Mouse (Mus musculus): ENCODE measurements around the gene Ncam1.

The Ncam1 gene

GRCm38 (mm10) chr9:49746176-49746575, 52.5 kb downstream of the Ncam1 start:
- no peak for DNase-seq

- no peak for DNase-seq
Measured at GRCm38 (mm10) chr9:49745696-49746095, 53.0 kb downstream of the Ncam1 start.

GRCm38 (mm10) chr9:49744286-49744685, 54.4 kb downstream of the Ncam1 start:
- DNase-seq, result no peak

DNA sequence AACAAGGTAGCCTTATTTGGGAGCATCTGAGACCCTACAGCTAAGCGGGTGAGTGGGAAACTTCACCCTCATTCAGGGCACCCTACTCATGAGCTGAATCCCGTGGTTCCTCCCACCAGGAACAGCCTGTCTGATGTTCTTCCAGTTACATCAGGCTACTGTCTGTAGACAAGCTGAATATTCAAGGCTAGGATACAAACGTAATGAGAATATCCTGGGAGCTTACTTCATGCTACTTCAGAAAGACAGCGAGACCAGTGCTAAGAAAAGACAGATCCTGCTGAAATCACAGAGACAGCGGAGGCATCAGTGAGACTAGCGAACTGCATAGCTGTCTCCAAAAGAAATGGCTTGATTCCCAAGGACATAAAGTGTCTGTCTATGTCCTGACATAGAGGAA, 58.8 kb downstream of the Ncam1 start:
- no peak for DNase-seq

DNA sequence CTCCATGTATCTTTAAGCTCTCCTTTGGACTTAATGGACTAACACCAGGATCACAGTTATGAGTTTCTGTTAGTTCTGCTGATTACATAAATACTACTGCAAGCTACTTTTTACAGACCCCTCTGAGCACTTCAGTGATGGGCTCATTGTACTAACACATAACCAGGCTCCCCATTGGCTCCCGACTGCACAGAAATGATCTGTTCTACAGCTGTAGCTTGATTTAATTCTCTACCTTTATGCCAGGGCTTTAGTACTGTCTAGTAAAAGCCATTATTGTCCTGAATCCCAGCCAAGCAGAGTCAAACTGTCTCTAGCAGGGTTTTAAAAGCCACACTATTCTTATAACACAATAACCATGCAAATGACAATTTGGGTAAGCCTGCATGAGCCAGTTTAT, 60.2 kb downstream of the Ncam1 start:
- DNase-seq, result peak; percentile 24

DNA sequence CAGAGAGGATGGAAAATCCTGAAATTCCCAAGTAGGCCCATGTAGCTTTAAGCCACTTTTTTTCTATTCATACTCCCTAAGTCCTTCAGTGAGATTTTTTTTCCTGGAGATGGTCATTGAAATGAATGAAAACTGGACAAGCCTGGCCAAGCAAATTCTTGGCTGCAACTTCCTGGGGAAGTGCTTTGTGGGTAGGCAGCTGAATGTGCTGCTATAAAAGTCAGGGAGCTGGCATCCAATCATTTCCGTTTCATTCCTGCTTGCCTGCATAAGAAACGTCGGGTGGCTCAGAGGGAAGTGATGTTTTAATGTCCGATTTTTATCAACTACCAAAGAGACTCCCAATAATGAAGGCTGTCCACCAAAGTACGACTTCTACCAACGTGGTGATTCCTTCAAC, 61.6 kb downstream of the Ncam1 start:
- DNase-seq, result peak; percentile 43

DNA sequence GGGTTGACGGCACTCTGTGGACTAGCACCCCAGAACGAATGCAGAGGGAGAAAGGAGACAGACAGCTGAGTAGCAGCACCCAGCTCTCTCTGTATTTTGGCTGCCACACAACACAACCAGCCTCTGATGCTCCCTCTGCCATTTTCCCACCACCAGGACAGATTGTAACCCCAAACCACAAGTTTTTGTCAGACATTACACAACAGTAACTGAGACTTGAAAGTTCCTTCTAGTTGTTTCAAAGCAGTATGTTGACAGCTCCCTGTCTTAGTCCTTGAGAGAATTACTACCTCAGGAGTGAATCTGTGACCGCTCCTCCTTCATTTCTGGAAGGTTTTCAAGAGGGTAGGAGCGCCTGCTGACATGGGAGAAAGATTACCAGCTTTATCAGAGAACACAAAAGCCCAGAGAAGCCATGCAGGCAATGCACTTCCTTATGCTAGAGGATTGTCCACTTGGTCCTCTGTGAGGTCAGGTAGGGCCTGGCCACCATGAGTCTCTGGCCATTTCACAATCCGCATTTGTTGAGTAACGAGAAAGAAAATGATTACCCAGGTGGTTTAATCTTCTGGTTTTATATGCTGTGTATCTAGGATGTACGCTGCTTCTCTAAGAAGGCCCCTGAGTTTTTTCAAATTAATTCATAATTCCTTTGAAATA, 64.2 kb downstream of the Ncam1 start:
- peak; percentile 55 for DNase-seq

DNA sequence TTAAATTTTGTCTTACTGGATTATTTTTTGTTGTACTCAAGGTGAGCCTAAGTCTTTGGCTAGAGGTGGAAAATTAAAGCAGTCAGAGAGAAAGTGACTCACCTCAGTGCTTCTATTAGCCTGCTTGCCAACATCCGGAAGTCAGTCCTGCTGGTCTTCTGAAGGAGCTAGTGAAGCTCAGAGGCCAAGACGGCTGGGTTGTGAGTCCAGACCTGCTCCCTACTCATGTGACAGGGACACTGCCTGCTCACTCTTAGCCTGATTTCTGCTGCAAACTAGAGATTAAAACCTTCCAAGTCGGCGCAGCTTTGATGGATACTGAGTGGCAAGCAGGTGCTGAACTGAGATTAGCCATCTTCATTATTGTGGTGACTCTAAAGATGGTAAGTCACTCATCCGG, 65.0 kb downstream of the Ncam1 start:
- DNase-seq, result peak; percentile 35

DNA sequence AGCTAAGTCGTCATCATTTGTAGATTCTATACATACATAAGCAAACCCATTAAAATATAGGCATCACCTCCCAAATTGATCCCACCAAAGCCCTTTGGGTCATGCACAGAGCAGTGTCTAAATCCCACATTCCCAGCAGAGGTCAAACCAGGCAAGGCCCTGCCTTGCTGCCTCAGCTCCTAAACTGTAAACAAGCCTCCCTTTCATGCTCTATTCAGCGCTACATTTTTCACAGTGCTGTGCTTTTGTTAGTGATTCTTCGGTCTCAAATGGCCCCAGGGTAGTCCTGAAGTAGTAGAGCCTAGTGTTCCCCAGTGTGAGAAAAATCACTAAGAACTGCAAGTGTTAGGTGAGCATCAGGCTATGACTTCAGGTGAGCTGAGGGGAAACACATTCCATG, 69.2 kb downstream of the Ncam1 start:
- no peak for DNase-seq

- no peak for DNase-seq
Measured at GRCm38 (mm10) chr9:49728211-49728610, 70.5 kb downstream of the Ncam1 start.

DNA sequence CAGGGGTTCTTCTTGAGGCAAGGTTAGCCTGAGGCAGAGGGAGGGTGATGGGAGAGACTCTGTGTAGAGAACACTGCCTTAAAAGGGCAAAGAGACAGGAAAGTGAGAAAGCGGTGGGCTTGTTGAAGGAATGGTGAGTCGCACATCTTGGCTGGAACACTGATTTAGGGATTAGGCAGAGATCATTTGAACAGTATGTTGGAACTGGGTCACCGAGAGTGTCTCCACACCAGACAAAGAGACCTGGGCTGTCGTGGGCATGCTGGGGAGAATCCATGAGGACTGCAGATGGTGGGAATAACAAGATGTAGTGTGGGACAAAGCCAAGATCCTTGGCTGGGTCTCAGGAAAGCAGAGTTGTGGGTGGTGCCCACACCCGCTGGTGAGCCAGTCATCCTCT, 76.0 kb downstream of the Ncam1 start:
- DNase-seq, result no peak

- peak; percentile 59 for DNase-seq
Measured at GRCm38 (mm10) chr9:49715121-49715520, 83.6 kb downstream of the Ncam1 start.

- DNase-seq, result peak; percentile 76
Measured at GRCm38 (mm10) chr9:49714091-49714490, 84.6 kb downstream of the Ncam1 start.

GRCm38 (mm10) chr9:49707646-49708045, 91.1 kb downstream of the Ncam1 start:
- DNase-seq, result peak; percentile 35

- DNase-seq, result peak; percentile 55
Measured at GRCm38 (mm10) chr9:49704196-49704967, 94.3 kb downstream of the Ncam1 start.

DNA sequence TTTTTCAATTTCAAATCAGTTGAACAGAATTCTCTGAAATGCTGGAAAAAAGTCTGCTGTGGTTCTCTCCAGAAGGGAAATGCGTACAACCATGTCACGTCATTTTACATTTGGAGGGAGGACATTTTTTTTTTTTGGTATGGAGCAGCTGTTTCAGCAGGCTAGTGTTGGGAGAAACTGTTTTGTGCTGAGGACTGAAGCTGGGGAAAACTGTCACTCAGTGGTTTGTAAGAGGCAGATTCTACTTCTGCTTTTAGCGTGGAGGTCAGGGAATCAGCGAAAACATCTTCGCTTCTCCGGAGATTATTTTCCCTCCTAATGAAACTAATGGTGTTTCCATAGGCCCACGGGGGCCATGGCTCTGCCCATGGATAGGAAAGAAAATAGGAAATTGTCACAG, 103.4 kb downstream of the Ncam1 start:
- DNase-seq, result peak; percentile 52

GRCm38 (mm10) chr9:49692791-49693190, 105.9 kb downstream of the Ncam1 start:
- DNase-seq, result peak; percentile 60

- DNase-seq, result no peak
Measured at GRCm38 (mm10) chr9:49691344-49691743, 107.4 kb downstream of the Ncam1 start.

- DNase-seq, result peak; percentile 55
Measured at GRCm38 (mm10) chr9:49683566-49684273, 115.0 kb downstream of the Ncam1 start.

GRCm38 (mm10) chr9:49681848-49682469, 116.8 kb downstream of the Ncam1 start:
- DNase-seq, result peak; percentile 31

DNA sequence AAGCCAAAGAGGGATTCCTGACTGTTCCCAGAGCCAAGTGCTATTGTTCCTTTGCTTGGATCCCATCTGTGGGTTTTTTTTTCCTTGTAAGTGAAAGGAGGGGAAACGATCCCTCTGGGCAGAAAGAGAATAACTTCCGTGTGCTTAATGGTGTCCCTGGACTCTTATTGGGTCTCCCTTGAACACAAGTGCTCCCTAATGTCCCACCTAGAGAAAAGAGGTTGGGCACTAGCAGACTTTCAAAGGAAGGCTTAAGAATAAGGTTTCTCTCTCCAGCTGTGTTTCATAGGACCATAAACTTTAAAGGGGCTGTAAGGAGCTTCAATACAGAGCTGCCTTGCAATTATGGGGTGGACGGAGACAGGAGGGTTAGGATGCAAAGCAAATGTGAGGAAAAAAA, 119.5 kb downstream of the Ncam1 start:
- peak; percentile 13 for DNase-seq

- DNase-seq, result peak; percentile 78
Measured at GRCm38 (mm10) chr9:49675696-49676465, 122.8 kb downstream of the Ncam1 start.

Data from heart, adult 11 months (tissue).